Mouse (Mus musculus) myocyte (in vitro differentiated cells): Measurements from ENCODE around the gene Cc2d1b.

Source experiments
- CEBPB ChIP-seq: IDR thresholded peaks from 2 replicates; pipeline ENCODE4 v1.6.1; 2011; ENCODE audit warnings: mild to moderate bottlenecking, moderate library complexity; ENCODE audit not compliant: poor library complexity, insufficient read depth, severe bottlenecking
- MAX ChIP-seq: IDR thresholded peaks from one replicate; pipeline ENCODE4 v1.6.1; 2011; ENCODE audit warnings: low read depth, mild to moderate bottlenecking, control low read depth
- MYOG ChIP-seq, 3 experiments: IDR thresholded peaks; one replicate each; pipeline ENCODE4 v1.6.1; 2011; ENCODE audit warnings: control low read depth in 2 of 3, low read depth in 2 of 3, mild to moderate bottlenecking in 2 of 3; ENCODE audit not compliant: insufficient read length in 2 of 3, control insufficient read depth in 1 of 3, insufficient read depth in 1 of 3
- POLR2A ChIP-seq: IDR thresholded peaks from one replicate; pipeline ENCODE4 v1.6.1; 2011; ENCODE audit warnings: low read depth, mild to moderate bottlenecking, control low read depth, moderate library complexity; ENCODE audit not compliant: insufficient read length
- REST ChIP-seq: IDR thresholded peaks from one replicate; pipeline ENCODE4 v1.6.1; 2011; ENCODE audit warnings: mild to moderate bottlenecking, control low read depth, moderate library complexity; ENCODE audit not compliant: insufficient read depth, insufficient read length
- TCF12 ChIP-seq: IDR thresholded peaks from one replicate; pipeline ENCODE4 v1.6.1; 2011; ENCODE audit warnings: mild to moderate bottlenecking, control low read depth; ENCODE audit not compliant: poor library complexity, insufficient read depth, severe bottlenecking
- USF1 ChIP-seq: IDR thresholded peaks from one replicate; pipeline ENCODE4 v1.6.1; 2011; ENCODE audit warnings: low read depth, mild to moderate bottlenecking, control low read depth, moderate library complexity

GRCm38 (mm10) chr4:108621504-108621903 lies 1.8 kb downstream of the Cc2d1b start:
- TF ChIP-seq MAX (no peak), POLR2A (no peak), TCF12 (no peak), MYOG (IDR thresholded peaks at IDR 0.05; ENCODE audit: control insufficient read depth in 1 of 3, insufficient read depth in 1 of 3, insufficient read length in 2 of 3, low read depth in 2 of 3) (no peak), CEBPB (no peak), USF1 (no peak), REST (no peak)
